Mouse (Mus musculus): ENCODE measurements at regions not wholly inside any gene's neighbourhood (a gene's known extent, or its start where the extent isn't known, plus 50 kb on each side); places are given as distances from the start of the nearest gene placed in this dataset.

DNA sequence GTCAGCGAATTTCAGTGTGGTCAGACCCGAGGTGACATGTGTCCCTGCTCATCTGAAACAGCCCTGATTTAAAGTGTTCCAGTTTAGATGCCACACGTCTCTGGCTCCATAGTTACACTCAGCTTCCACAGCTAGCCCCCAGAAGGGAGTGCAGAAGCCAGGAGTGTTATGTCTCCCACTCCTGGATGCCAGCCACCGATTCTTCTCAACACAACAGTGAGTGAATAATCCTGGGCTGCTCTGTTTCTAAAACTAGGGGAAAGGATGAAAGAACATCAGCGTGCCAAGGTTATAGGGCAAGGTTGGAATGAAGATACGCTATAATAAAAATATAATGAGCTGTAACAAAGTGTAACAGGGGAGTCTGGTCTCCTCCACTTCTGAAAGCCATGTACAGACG lies 51.5 kb upstream of the Stmnd1 start:
- no peak for DNase-seq (ENCODE audit: low spot score)

DNA sequence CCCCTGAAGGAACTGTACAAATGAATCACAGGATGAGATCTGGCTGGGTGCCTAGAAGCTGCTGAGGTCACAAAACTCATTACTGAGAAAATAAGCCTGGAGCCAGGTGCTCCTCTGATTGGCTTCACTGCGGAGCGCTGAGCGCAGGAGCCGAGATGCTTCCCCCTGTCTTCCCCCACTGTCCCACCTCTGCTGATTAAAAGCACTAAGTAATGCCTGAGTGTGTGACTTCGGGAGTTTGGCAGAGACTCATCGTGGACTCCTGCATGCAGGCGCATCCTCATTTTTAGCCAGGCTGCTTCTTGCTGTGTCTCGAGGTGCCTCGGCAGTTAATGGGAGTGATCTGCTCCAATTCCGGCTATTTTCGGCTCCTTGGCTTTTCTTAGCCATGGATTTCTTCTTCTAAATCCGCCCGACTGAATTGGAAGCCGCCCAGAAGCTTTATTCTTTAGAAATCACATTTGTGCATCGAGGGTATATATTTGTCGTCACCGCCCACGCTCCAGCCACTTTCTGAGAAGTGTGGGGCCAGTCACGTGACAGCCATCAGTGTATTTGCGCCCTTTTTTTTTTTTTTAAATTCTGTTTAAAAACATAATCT lies 55.3 kb upstream of the Stmnd1 start:
- DNase-seq (ENCODE audit: low spot score): no peak

DNA sequence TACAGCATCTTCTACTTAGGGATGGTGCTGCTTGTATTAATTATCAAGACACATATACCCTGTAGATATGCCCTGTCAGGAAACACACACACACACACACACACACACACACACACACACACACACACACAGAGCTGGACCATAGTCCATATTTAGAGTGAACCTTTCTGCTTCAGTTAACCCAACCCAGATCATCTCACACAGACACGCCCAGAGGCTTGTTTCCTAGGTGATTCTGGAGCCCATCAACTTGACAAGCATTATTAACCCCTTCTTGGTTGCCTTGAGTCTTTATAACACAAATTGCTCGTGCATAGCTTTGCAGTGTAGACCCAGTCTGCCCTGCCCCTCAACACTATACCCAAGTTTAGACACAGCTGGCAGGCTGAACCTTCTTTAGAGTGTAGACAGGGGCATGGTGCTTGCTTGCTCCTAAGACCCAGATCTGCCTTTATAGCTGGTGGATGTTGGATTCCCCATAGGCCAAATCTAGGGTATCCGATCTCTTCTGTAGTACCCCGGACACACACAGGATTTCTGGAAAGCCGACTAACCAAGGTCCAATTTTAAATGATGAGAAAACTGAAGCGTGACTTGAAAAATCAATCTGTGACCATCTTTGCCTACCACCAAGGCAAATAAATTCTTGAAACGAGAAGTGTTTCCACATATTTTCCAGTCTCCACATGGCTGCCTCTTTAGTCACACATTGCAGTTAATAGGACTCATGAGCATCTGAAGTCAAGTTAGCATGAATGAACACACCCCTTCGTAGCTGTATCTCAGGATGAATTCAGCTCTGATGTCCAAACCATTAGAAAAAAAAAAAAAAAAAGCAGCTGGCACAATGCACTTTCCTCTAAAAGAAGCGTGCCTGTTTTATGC lies 56.3 kb upstream of the Stmnd1 start:
- DNase-seq (ENCODE audit: low spot score): no peak

DNA sequence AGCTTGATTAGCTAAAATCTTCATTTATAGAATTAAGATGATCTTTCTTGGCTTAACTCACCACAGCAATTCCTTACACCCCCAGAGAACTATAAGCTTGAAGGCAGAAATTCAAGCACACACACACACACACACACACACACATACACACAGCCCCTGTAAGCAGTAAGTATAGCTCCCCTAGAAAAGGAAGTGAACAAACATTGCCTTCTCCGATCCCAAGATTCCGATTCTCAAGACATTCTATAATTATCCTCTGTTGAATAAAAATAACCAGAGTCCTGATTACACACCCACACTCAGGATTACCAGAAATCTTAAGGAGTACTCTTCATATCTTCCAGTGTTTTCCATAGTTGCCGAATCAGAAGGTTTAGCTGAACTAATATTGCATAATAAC lies 70.0 kb upstream of the Stmnd1 start:
- DNase-seq (ENCODE audit: low spot score): no peak

DNA sequence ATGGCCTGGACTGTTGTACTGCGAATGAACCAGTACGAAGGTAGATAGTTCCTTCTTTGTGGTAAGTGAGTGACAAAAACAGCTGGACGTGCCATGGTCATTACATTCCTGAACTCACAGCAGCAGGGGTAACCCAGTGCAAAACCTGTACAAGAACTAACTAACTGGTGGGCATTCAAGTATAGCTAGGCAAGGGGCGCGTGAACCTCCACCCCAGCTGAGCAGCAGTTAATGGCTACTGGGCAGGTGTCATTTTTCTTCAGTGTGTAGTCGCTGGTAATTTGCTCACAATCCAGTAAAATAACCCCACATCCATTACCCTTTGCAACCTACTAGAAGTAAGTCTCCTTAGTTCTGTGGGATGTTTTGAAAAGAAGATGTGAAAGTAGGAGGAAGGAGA lies 70.9 kb upstream of the Stmnd1 start:
- DNase-seq (ENCODE audit: low spot score): no peak

DNA sequence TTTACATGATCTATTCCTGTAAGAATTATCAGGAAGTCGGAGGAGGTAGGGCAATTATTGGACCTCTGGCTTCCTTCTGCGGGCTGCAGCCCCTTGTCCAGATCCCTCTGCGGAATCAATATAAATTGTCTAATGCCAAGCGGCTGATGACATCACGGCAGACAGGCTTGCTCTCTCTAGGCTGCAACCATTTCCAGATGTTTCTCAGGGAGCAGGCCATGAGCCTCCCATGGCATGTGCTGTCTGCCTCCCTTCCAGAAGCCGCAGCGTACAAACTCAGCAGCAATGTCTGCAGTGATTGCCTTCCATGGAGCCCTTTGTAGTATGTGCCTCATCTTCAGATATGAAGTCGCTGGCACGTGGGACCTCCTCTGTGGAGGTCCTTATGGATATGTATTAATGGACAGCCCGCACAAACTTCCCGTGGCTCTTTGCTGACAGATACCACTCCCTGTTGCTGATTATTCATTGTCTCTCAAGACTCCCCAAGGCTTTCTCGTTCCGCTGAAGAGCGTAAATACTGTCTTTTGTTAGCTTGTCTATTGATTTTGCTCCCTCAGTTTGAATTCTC lies 72.4 kb upstream of the Stmnd1 start:
- DNase-seq (ENCODE audit: low spot score): no peak

DNA sequence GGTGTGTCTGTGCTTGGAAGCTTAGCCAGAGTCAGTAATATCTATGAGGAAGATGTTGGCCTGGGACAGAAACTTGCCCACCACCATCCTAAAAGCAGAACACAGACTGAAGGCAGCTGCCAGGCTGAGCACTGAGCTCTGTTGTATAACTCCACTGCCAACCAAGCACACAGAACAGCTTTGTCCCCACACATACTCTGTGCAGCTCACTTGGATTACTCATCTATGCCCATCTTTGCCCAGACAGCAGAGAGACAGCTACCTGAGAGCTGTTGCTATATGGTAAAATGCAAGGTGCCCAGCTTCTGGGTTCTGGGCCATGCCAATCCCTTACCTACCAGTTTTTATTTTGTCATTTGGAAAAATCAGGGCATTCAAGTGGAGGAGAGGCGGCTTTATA lies 80.4 kb upstream of the Stmnd1 start:
- no peak for DNase-seq (ENCODE audit: low spot score)

DNA sequence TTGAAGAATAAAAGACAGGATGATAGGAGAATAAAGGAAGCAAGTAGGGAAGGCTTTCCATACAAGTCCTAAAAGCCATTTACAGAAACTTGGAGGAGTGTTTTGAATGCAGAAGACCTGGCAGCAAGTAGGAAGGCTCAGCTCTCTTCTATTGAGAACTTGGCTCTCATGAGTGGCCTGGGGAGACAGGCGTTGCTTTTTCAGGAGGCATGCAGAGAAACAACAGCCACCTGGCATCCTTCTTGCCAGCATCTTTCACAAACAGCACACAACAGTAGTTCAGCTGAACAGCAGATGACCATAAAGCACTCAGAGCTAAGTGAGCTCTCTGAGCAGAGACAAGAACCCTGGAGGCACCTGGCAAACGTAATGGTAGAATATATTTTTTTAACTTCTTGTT lies 83.8 kb upstream of the Stmnd1 start:
- DNase-seq (ENCODE audit: low spot score): no peak

DNA sequence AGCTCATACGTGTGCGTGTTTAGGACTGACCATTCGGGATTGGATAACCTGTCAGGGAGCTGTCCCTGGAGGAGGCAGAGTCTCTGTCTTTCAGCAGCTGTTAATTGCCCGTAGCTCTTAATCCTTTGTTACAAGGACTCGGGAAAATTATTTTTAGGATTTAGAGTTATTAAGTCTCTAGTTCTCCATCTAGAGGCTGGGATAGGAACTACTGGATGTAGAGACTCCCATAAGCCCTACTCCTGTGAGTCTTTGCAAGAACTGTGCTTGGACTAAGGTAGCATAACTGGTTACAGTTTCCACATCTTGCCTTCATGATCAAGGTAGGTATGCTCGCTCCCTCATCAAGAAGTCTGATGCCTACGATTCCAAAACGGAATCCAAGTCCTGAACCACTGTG lies 90.7 kb upstream of the Stmnd1 start:
- no peak for DNase-seq (ENCODE audit: low spot score)

DNA sequence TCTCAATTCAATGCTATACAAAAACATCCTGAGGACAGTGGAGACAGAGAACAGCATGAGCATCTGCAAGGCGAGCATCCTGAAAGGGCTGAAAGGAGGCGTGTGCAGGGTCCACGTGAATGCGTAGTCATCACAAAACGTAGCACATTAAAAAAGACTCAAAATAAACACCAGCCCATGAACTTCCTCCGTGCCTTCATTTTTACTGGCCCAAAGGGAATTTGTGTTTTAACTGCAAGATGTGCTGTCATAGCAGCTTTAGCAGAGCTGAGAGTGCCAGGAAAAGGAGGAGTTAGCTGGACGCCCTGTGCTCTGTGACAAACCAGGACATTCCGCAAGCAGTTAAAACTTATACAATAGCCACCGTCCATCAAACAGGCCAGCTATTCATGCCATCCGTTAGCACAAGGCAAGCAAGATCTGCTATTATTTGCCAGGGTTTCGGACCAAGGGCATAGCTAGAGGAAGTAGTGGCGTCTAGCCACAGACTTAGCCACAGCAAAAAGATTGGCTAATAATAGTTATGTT lies 92.9 kb upstream of the Stmnd1 start:
- no peak for DNase-seq (ENCODE audit: low spot score)

DNA sequence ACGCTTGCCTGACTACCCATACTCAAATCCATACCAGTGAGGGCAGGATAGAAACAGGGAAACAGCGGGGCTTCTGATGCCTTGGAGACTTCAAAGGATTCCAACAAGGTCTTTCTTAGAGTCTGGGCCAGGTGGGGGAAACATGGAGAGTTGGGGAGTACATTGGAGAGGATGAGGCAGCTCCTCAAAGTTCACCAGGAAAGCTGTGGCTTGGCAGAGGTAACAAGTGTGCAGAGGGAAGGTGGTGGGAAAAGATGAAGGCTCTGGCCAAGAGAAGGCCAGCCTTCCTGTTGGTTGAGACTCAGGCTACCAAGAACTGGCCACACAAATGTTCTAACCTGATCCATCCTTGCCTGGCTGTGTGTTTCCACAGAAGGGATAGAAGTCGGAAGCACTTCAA lies 93.6 kb upstream of the Stmnd1 start:
- DNase-seq (ENCODE audit: low spot score): no peak

DNA sequence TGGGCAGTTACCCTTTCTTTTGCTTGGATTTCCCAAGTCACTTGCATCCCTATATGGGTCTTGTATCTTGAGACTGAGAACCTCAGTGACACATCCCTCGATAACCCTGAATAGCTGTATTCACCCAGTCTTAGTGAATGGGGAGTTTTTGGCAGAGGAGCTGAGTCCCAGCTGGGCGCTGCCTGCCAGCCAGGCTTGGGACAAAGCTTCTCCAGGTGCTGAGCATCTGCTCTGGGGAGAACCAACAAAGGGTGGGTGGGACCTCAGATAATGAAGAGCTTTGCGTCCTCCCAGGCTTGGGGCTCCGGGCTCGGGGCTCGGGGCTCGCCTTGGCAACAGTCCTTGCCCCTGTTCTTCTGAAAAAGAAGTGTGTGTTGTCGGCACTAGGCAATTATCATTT lies 100.4 kb upstream of the Stmnd1 start:
- DNase-seq (ENCODE audit: low spot score): no peak

DNA sequence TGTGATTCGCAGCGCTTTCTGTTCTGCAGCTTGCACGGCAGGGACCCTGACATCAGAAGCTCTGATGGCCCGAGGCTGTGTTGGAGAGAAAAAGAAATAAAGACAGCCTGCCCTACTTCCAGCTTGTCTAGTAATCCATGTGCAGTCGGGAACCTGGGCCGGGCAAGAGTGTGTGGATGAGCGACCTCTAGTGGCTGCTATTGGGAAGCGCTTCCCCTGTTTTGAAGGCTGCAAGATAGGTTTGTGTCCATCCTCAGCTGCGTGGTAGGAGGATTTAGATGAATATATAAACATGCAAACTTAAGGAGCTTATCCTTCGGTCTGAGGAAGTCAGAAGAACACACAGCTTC lies 111.5 kb upstream of the Stmnd1 start:
- DNase-seq (ENCODE audit: low spot score): peak; percentile 49

DNA sequence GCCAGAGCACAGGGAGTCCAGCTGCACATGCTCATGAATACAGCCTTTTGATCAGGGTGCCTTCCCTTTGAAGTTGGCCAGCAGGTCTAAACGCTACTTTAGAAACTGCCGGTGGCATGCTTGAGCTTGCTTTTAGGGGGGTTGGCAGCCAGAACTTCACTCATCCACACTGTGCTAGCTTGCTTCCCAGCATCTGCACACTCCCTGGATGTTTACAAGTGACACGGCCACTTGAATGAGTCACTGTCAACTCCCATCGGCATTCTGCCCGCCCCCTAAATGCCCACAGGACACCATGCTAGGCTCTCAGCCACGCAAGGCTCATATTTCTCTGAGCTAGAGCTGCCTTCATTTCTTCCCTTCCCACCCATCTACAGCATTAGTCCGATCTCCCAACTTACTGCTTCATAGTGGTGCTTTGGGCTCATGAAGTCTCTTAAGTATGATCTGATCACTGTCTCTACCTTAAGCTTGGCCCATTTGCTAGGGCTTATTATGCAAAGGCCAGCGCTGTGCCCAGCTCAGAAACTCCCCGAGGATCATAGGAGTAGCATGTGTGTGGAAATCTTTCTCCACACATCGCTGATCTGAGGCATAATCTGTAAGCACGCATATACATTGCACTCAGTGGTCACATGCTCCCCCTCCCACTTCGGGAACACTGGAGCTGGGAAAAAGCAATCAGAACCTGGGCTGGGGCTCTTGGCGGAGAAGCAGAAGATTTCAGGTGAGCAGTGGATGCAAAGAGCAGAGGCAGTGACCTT lies 112.1 kb upstream of the Stmnd1 start:
- no peak for DNase-seq (ENCODE audit: low spot score)

DNA sequence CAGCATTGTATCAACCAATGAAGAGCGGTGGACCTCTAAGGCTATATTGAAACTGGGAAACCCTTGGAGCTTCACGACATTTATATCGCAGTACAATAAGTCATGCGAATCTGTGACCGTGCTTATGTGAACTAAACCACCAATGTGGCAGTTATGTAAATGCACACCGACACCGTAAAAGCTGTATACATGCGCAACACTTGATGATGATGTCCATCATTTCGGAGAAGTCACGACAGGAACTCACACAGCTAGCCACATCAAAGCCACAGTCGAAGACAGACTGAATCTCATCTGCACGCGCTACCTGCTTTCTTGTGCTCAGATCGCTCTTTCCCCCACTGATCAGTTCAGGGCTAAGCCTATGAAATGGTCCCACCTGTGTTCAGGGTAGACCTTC lies 114.2 kb upstream of the Stmnd1 start:
- peak; percentile 49 for DNase-seq (ENCODE audit: low spot score)

DNA sequence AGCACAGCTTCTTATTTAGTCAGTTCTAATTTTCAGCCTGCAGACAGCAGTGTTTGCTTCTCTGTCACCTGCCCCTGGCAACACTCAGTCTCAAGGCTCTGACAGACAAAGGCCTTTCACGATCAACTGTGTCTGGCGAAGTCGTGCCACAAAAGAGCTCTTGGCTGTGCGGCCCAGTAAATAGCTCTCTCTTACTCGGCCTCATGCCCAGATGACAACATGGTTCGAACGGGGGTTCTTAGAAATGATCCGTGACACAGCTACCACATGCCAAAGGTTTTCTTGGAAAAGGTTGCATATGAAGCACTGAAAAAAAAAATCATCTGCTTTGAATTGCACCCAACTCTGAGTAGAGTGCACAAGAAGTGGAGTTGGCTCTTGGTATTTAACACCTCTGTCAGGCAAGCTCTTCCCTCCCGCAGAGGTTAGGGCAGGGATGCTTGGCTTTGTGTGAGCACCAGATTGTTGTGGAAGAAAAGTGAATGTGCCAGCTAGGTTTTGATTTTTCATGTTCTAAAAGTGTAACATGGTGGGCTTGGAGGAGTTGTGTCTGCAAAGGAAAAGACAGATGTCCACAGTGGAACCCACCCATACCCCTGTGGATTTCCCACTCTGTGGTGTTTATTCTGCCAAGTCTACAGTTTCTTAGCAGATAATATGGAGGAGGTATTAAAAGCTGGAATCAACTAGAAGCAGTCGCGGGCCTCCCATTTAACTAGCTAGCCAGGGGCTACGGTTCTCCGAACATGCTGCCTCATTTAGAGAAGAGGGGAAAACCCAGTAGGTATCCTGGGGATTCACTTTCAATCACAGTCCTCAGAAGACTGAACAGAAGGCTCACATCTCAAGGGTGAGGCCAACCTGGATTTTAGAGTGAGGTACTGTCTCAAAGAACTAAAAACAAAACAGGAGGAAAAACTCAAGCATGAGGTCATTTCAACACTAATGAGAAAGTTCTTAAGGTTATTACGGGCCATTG lies 120.0 kb upstream of the Stmnd1 start:
- DNase-seq (ENCODE audit: low spot score): no peak

DNA sequence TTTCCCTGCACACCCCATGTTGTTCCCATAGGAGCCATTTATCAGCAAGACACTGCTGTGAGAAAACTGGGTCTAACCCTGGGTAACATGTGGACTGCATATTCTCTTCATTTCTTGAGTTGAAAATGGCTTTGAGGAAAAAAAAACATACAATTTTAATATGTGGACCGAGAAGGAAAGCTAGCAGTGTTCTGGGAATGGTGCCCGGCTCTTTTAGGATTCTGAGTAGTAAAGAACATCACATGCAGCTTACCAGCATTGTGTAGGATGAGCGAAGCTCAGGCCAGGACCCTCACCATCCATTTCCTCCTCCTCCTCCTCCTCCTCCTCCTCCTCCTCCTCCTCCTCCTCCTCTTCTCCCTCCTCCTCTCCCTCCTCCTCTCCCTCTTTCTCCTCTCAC lies 133.5 kb upstream of the Stmnd1 start:
- DNase-seq (ENCODE audit: low spot score): no peak

DNA sequence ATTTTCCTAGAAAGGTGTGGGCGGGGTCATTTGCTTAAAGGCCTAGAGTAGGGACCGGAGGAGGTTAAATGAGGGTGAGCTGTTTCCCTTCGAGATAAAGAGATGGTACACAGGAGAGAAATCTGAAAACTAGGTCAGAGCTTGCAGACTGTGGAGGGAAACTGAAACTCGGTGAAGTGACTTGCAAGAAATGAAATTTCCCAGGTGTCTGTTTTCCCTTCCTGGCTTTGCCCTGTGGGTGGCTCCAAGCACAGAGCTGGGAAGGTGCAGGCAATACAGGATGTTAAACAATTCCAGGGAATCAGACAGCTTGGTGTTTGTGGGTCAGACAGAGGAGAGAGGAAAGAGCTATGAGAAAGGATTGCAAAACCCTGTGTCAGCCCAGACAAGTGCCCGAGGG lies 134.3 kb upstream of the Stmnd1 start:
- no peak for DNase-seq (ENCODE audit: low spot score)

DNA sequence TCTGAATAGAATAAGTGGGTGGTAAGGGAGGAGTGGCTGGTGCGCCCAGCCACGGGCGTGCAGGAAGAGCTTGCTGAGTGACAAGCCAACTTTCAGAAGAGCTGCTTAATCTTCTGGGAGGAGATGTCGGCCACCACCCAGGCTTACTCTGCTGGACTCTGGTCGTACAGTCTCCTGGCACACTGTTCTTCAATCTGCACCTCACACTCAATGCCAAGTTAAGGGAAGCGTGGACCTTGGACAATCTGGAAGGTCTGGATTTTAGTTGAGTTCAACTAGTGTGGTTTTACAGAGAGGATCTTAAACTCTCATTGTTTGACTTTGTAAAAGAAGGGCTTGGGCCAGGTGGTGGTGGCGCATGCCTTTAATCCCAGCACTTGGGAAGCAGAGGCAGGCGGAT lies 138.1 kb upstream of the Stmnd1 start:
- DNase-seq (ENCODE audit: low spot score): no peak

DNA sequence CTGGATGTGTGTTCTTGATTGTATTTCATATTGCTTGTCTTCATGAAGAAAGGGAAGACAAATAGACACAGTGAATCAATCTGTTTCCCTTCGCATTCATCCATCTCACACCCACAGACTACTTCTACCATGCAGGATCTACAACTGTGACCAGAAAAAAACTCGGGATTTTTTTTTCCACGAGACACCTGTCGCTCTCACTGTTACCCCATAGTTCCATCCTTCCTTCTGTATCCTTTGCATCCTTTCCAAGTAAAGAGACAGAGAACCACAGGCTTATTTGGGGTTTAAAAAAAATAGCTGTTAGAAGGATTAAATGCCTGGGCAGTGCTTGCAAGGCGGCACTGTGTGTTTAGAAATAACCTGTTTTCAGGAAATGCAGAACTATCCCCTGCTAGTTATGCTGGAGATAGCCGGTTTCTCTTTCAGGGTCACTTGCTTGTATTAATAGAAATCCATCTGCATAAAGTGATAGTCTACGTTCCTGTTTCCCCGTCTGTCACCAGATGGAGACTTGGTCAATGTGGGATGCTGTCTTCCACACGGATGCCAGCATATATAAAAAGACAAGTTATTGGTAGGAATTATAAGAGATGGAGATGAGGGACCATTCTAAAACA lies 144.2 kb upstream of the Stmnd1 start:
- no peak for DNase-seq (ENCODE audit: low spot score)

DNA sequence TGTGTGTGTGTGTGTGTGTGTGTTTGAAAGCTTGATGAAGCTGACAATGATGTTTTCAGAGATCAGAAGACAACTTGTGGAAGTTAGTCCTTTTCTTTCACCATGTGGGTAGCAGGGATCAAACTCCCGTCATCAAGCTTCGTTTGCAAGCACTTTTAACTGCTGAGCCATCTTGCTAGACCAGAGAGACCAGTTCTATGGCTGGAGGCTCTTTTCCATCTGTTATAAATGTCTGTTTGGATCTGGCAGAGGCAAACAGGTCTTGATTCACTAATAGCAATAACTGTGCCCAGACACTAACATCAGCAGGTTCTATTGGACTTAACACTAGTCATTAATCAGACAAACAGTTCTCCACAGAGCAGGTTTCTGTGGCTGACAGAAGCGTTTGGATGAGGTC lies 150.1 kb upstream of the Stmnd1 start:
- DNase-seq (ENCODE audit: low spot score): no peak

Measured in T-cell, adult 2 months (primary cell).